Mouse (Mus musculus): ENCODE results near the gene Kat7. TPM values are rescaled to one million over a fixed set of nuclear protein-coding genes. Genes with fewer than 3 reads are reported as not detected.

Kat7 gene
- polyA plus RNA-seq, 1 experiment from 2014 or later: 56.8 TPM

- H3K9me3 ChIP-seq (replicated peaks): no peaks in the 10 kb centered on the region
- peaks cover 86% of the 10 kb centered on the region for H3K36me3 ChIP-seq
- H3K27me3 ChIP-seq (replicated peaks): no peaks in the 10 kb centered on the region
- H3K4me2 ChIP-seq: no peak overlapping the region
- no peak overlapping the region for H3K27ac ChIP-seq (replicated peaks)
- no peak overlapping the region for H3K4me3 ChIP-seq (replicated peaks)
- H3K9ac ChIP-seq (replicated peaks): no peak overlapping the region
- no peak for ATAC-seq (ENCODE audit: low FRiP score)
- H3K4me1 ChIP-seq: 0 out of 2 replicates have a peak, but pooled peaks cover 3% of the 10 kb centered on the region
- 93% methylated on average over 3 of the region's 3 CpGs for WGBS
These were observed 35.4 kb downstream of the Kat7 start for GRCm38 (mm10) chr11:95274613-95275012.

DNA sequence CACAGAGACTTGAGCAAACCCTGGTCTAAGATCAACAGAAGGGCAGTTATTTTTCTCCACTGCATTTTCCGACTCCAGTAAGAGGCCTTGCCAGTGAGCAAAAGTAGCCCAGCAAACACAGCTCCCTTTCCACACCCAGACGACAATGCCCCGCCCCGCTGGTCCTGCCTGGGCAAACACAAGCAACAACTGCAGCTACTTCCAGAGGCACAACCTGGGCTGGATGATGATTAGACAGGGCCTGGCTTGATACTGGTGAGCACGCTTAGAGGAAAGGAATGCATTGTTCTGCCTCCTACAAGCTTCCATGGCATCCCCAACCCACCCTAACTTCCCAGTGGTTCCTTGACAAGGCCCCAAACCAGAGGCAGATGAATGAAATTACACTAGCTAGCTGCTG lies 36.4 kb downstream of the Kat7 start:
- 88% methylated on average over 5 of the region's 5 CpGs for WGBS
- no peak for ATAC-seq (ENCODE audit: low FRiP score)
- Histone ChIP-seq H3K36me3 (peaks cover 79% of the 10 kb centered on the region), H3K4me1 (0 out of 2 replicates have a peak, but pooled peaks cover 3% of the 10 kb centered on the region), H3K9me3 (replicated peaks) (no peaks in the 10 kb centered on the region), H3K4me2 (no peak overlapping the region), H3K27me3 (replicated peaks) (no peaks in the 10 kb centered on the region), H3K4me3 (replicated peaks) (no peak overlapping the region), H3K9ac (replicated peaks) (no peak overlapping the region), H3K27ac (replicated peaks) (no peak overlapping the region)

GRCm38 (mm10) chr11:95266540-95267245 lies 43.4 kb downstream of the Kat7 start:
- 59% methylated on average over 6 of the region's 6 CpGs for WGBS
- no peak overlapping the region for H3K4me3 ChIP-seq (replicated peaks)
- ATAC-seq (ENCODE audit: low FRiP score): no peak
- H3K27ac ChIP-seq (replicated peaks): no peak overlapping the region
- no peaks in the 10 kb centered on the region for H3K27me3 ChIP-seq (replicated peaks)
- peaks cover 19% of the 10 kb centered on the region; the same call in 1 of the 2 replicates for H3K4me1 ChIP-seq
- no peak overlapping the region for H3K9ac ChIP-seq (replicated peaks)
- no peak overlapping the region for H3K4me2 ChIP-seq
- peaks cover 19% of the 10 kb centered on the region for H3K36me3 ChIP-seq
- no peaks in the 10 kb centered on the region for H3K9me3 ChIP-seq (replicated peaks)

- Histone ChIP-seq H3K4me3 (replicated peaks) (no peak overlapping the region), H3K4me1 (peaks cover 19% of the 10 kb centered on the region; the same call in 1 of the 2 replicates), H3K27ac (replicated peaks) (no peak overlapping the region), H3K36me3 (peaks cover 1% of the 10 kb centered on the region; the same call in 1 of the 2 replicates), H3K9me3 (replicated peaks) (no peaks in the 10 kb centered on the region), H3K27me3 (replicated peaks) (no peaks in the 10 kb centered on the region), H3K9ac (replicated peaks) (no peak overlapping the region), H3K4me2 (no peak overlapping the region)
- no peak for ATAC-seq (ENCODE audit: low FRiP score)
- 77% methylated on average over 4 of the region's 4 CpGs for WGBS
These were observed 45.5 kb downstream of the Kat7 start for GRCm38 (mm10) chr11:95264455-95265013.

- Histone ChIP-seq H3K27me3 (replicated peaks) (no peaks in the 10 kb centered on the region), H3K36me3 (no peaks in the 10 kb centered on the region), H3K9me3 (replicated peaks) (no peaks in the 10 kb centered on the region), H3K9ac (replicated peaks) (no peak overlapping the region), H3K4me1 (peaks cover 25% of the 10 kb centered on the region; the same call in 1 of the 2 replicates), H3K4me2 (no peak overlapping the region), H3K27ac (replicated peaks) (no peak overlapping the region), H3K4me3 (replicated peaks) (no peak overlapping the region)
- WGBS: 23% methylated on average over 11 of the region's 11 CpGs
- no peak for ATAC-seq (ENCODE audit: low FRiP score)
These were observed 46.1 kb downstream of the Kat7 start for GRCm38 (mm10) chr11:95263816-95264454.

DNA sequence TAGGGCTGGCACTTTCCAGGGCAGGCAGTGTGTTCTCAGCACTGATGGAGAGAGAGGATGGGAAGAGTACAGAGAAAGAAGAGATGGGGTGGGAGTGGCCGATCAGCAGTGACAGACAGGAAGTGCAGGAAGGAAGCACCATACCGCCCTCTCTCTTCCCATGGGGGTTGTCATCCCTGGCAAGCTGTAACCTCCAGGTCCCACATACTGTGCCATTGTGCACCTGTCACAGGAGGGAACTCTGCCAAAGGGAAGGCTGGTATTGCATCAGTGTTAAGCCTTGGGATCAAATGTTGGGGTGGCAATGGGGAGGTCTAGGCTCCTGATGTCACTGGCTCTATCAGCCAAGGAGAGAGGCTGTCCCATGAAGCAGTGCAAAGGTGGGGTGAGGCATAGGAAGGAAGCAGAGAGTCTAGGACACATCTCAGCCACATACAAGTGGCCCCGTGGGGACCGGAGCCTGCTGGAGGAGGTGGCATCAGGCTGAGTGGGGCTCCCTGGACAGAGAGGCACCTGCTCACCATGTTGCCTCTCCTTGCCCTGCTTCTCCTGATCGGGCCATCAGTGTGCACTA lies 48.8 kb downstream of the Kat7 start, which contains the start of gene Tac4:
Tac4 (plus strand) TSS at position 352 of the 574 bp plus-strand sequence.
- WGBS: 76% methylated on average over 5 of the region's 5 CpGs
- no peak within 1 kb of the TSS for H3K27ac ChIP-seq (replicated peaks)
- no peak within 1 kb of the TSS for H3K4me3 ChIP-seq (replicated peaks)
- no peak within 1 kb of the TSS for H3K9ac ChIP-seq (replicated peaks)
- ATAC-seq (ENCODE audit: low FRiP score): no peak
- no peaks in the 10 kb centered on the region for H3K36me3 ChIP-seq
- no peaks in the 10 kb centered on the region for H3K27me3 ChIP-seq (replicated peaks)
- no peaks in the 10 kb centered on the region for H3K9me3 ChIP-seq (replicated peaks)
- no peak within 1 kb of the TSS for H3K4me2 ChIP-seq
- peaks cover 24% of the 10 kb centered on the region; the same call in 1 of the 2 replicates for H3K4me1 ChIP-seq

- peak; percentile 58 for ATAC-seq (ENCODE audit: low FRiP score)
- Histone ChIP-seq H3K9me3 (replicated peaks) (no peaks in the 10 kb centered on the region), H3K36me3 (no peaks in the 10 kb centered on the region), H3K27ac (replicated peaks) (peak overlapping the region; percentile 59; the same call in 1 of the 2 replicates), H3K9ac (replicated peaks) (peak overlapping the region; percentile 54), H3K4me3 (replicated peaks) (peak overlapping the region; percentile 45), H3K4me1 (peaks cover 24% of the 10 kb centered on the region; the same call in 1 of the 2 replicates), H3K4me2 (peak overlapping the region; percentile 77), H3K27me3 (replicated peaks) (0 out of 2 replicates have a peak, but pooled peaks cover 3% of the 10 kb centered on the region)
- WGBS: under 1% methylated on average over 72 of the region's 73 CpGs
These were observed 50.8 kb downstream of the Kat7 start for GRCm38 (mm10) chr11:95259088-95259849.

DNA sequence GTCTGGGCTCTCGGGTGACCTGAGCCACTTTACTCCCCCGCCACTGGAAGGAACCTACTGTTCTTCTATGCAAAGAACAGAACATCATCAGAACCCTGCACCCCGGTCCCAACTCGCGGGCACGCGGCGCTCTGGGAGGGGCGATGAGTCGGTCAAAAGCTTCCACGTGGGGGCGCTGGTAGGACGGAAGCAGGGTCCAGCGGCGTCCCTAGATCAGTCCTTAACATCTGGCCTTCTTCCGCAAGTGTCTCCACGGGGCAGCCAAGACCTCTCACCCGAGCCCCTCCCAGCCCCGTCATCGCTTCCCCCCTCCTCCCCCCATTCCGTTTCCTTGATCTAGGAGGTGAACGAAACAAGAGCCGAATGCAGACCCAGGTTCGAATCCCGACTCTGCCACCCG lies 51.6 kb downstream of the Kat7 start:
- peak overlapping the region; percentile 54 for H3K9ac ChIP-seq (replicated peaks)
- peak overlapping the region; percentile 77 for H3K4me2 ChIP-seq
- no peak overlapping the region for H3K27ac ChIP-seq (replicated peaks)
- no peaks in the 10 kb centered on the region for H3K36me3 ChIP-seq
- 0 out of 2 replicates have a peak, but pooled peaks cover 3% of the 10 kb centered on the region for H3K27me3 ChIP-seq (replicated peaks)
- 1% methylated on average over 26 of the region's 26 CpGs for WGBS
- peaks cover 20% of the 10 kb centered on the region; the same call in 1 of the 2 replicates for H3K4me1 ChIP-seq
- H3K4me3 ChIP-seq (replicated peaks): peak overlapping the region; percentile 45
- no peak; the same call in 1 of the 2 replicates for ATAC-seq (ENCODE audit: low FRiP score)
- no peaks in the 10 kb centered on the region for H3K9me3 ChIP-seq (replicated peaks)

DNA sequence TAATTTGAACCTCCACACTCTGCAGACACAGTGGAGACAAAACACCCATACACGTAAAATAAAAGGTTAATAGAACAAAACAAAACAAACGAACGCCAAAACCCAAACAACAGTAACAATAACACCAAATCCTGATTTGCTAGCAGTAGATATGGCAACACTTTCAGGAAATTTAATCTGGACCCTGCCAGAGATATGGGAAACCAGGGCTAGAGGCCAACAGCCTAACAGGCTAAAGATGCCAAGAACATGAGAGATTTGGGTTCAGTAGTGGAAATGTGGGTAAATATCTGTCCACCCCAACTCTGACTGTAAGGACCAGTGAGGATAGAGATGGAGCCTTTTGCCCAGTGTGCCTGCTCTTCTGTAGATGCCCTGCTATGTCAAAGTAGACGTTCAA lies 52.1 kb downstream of the Kat7 start:
- H3K27ac ChIP-seq (replicated peaks): no peak overlapping the region
- H3K4me3 ChIP-seq (replicated peaks): no peak overlapping the region; the same call in 1 of the 2 replicates
- H3K4me2 ChIP-seq: peak overlapping the region; percentile 77
- H3K27me3 ChIP-seq (replicated peaks): 0 out of 2 replicates have a peak, but pooled peaks cover 3% of the 10 kb centered on the region
- H3K9me3 ChIP-seq (replicated peaks): no peaks in the 10 kb centered on the region
- no peak for ATAC-seq (ENCODE audit: low FRiP score)
- no peak overlapping the region for H3K9ac ChIP-seq (replicated peaks)
- 59% methylated on average over 4 of the region's 4 CpGs for WGBS
- no peaks in the 10 kb centered on the region for H3K36me3 ChIP-seq
- H3K4me1 ChIP-seq: peaks cover 18% of the 10 kb centered on the region; the same call in 1 of the 2 replicates

DNA sequence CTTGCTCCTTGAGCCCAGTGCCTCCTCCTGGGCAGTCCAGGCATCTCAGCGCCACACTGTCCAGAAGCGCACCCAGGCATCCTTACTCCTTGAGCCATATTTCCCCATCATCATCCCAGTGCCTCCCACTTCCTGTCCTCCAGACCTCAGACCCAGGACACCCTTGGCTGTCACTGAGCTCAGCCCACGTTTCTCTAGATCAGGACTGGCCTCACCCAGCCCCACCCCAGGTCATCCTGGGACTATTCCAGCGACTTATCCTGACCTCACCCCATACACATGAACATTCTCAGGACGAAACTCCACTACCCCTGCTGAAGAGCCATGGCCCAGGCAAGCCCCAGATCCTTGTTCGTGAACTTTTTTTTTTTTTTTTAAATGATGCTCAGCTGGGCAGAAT lies 54.3 kb downstream of the Kat7 start:
- H3K9me3 ChIP-seq (replicated peaks): no peaks in the 10 kb centered on the region
- 80% methylated on average over 6 of the region's 6 CpGs for WGBS
- H3K4me1 ChIP-seq: peaks cover 21% of the 10 kb centered on the region; the same call in 1 of the 2 replicates
- H3K36me3 ChIP-seq: no peaks in the 10 kb centered on the region
- H3K27ac ChIP-seq (replicated peaks): no peak overlapping the region
- no peak for ATAC-seq (ENCODE audit: low FRiP score)
- H3K9ac ChIP-seq (replicated peaks): no peak overlapping the region
- no peak overlapping the region for H3K4me2 ChIP-seq
- H3K4me3 ChIP-seq (replicated peaks): no peak overlapping the region
- 0 out of 2 replicates have a peak, but pooled peaks cover 3% of the 10 kb centered on the region for H3K27me3 ChIP-seq (replicated peaks)

DNA sequence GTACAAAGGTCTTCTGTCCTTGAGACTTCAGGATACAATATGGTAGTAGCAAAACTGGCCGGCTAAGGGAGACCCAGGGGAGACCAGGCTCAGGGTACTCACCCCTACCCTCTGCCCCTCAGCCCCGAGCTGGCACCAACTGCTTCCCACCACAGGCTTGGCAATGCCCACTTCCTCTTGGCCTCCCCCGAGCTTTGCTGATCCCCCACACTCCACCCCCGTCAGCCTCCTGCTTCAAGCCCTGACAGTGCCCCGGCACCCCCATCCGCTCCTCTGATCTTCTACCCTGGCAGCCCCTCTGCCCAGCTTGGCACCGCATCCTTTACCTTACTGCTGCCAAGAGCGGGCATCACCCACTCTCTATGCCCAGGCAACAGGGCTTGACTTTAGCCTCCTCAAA lies 55.9 kb downstream of the Kat7 start:
- Histone ChIP-seq H3K36me3 (no peaks in the 10 kb centered on the region), H3K27ac (replicated peaks) (no peak overlapping the region), H3K4me3 (replicated peaks) (no peak overlapping the region), H3K4me1 (peaks cover 17% of the 10 kb centered on the region; the same call in 1 of the 2 replicates), H3K4me2 (no peak overlapping the region), H3K9ac (replicated peaks) (no peak overlapping the region), H3K9me3 (replicated peaks) (no peaks in the 10 kb centered on the region), H3K27me3 (replicated peaks) (peaks cover 6% of the 10 kb centered on the region)
- no peak for ATAC-seq (ENCODE audit: low FRiP score)
- WGBS: 87% methylated on average over 8 of the region's 8 CpGs
